Mouse (Mus musculus) embryonic fibroblast, embryonic 13.5 days (primary cell): ENCODE results near the gene Adap1. TPM values are rescaled to one million over a fixed set of nuclear protein-coding genes. Genes with fewer than 3 reads are reported as not detected.

Experiments
- H3K27ac ChIP-seq: 2 replicates; pipeline ENCODE4 v1.5.1; 2012; ENCODE audit warnings: low read length, control low read depth, inconsistent platforms; ENCODE audit not compliant: insufficient read depth
- H3K4me1 ChIP-seq: 2 replicates; pipeline ENCODE4 v1.6.1; 2011; ENCODE audit warnings: low read length; ENCODE audit not compliant: control insufficient read depth, insufficient read depth
- H3K4me3 ChIP-seq: 2 replicates; pipeline ENCODE4 v1.5.1; 2011; ENCODE audit warnings: mild to moderate bottlenecking, control low read depth, low read length; ENCODE audit not compliant: insufficient read depth
- CTCF ChIP-seq: IDR thresholded peaks from 2 replicates; pipeline ENCODE4 v1.5.1; 2011; ENCODE audit warnings: mild to moderate bottlenecking, control low read depth, low read length, moderate library complexity, borderline replicate concordance; ENCODE audit not compliant: insufficient read depth
- POLR2A ChIP-seq: IDR thresholded peaks from 2 replicates; pipeline ENCODE4 v1.6.1; 2011; ENCODE audit warnings: low read depth, mild to moderate bottlenecking, control low read depth, low read length, moderate library complexity
- polyA plus RNA-seq: library from polyadenylated mRNA; stranded (reverse); fragments of >200 nt; gene quantifications from 2 replicates; pipeline ENCODE4 v1.2.4, GENCODE M21; 2011; ENCODE audit warnings: low read depth; ENCODE audit not compliant: missing spikeins, insufficient read length

Adap1 gene
- polyA plus RNA-seq, 1 experiment: 0.54 TPM

GRCm38 (mm10) chr5:139287787-139288186, 37.6 kb downstream of the Adap1 start:
- TF ChIP-seq POLR2A (no peak), CTCF (no peak)
- no peak overlapping the region for H3K27ac ChIP-seq
- H3K4me1 ChIP-seq: no peaks in the 10 kb centered on the region
- no peak overlapping the region for H3K4me3 ChIP-seq

- no peaks in the 10 kb centered on the region for H3K4me1 ChIP-seq
- no peak for TF ChIP-seq POLR2A
- H3K4me3 ChIP-seq: no peak overlapping the region
- no peak overlapping the region for H3K27ac ChIP-seq
These were observed 38.3 kb downstream of the Adap1 start for GRCm38 (mm10) chr5:139287099-139287498.

GRCm38 (mm10) chr5:139286142-139286941, 39.1 kb downstream of the Adap1 start:
- Histone ChIP-seq H3K4me1 (no peaks in the 10 kb centered on the region), H3K4me3 (no peak overlapping the region), H3K27ac (no peak overlapping the region)
- TF ChIP-seq POLR2A (no peak), CTCF (no peak)

DNA sequence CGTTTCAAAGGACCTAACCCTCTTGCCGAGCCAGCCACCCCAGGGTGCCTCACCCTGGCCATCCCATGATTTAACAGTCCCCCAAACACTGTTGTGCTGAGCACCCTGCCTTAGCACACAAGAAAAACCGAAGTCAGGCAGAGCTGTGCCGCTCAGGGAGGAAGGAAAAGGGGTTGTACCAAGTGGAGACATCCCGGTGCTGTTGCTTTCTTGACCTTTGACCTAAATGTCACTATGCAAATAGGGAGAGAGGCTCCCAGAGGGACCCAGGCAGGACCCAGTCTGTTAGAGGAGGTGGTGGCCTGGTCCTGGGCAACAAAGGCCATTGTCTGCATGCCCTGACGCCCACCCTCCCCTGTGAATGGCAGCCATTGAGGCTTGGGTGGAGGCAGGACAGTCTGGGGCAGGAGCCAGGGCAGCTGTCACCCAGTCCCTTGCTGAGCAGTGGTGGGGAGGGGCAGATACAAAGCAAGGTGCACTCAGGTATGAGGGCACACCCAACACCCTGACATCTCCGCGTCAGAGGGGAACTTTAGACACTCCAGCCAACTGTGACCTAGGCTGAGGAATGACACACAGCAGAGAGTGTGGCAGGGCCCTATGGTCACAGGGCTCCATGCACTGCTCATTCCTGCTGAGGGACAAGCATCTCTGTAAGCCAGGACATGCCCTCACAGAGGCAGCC, 39.9 kb downstream of the Adap1 start:
- Histone ChIP-seq H3K27ac (no peak overlapping the region), H3K4me3 (no peak overlapping the region), H3K4me1 (no peaks in the 10 kb centered on the region)
- TF ChIP-seq POLR2A (no peak), CTCF (no peak)

DNA sequence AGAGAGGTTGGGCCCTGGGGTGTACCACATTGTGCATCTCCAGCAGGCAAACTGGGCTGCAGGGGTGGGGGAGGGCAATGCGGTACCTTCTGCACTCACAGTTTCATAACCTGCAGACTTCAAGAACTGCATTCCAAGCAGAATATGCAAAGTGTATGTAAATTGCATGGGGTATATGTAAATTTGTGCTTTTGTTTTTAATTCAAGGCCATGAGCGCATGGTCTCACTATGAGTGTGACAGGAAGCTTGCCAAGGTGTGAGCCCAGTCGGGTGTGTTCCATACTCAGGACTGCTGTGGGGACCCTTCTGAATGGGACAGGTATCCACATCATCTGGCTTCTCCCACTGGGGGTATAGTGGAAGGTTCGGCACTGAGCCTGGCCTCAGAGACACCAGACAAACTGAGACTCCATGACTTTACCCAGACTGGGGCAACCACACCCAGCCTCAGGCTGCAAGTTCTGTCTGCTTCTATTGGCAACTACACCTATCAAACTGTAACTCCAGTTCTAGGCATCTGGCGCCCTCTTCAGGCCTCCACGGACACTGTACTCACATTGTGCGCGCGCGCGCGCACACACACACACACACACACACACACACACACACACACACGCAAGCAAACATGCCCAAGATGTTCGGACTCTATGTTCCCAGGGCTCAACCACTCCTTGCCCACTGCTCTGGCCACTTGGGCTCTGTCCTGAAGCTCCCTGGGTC, 41.8 kb downstream of the Adap1 start:
- Histone ChIP-seq H3K4me3 (no peak overlapping the region), H3K27ac (no peak overlapping the region), H3K4me1 (no peaks in the 10 kb centered on the region)
- TF ChIP-seq CTCF (no peak), POLR2A (no peak)

- H3K27ac ChIP-seq: no peak overlapping the region
- no peak overlapping the region for H3K4me3 ChIP-seq
- TF ChIP-seq POLR2A: no peak
- TF ChIP-seq CTCF: peak; percentile 95
- H3K4me1 ChIP-seq: no peaks in the 10 kb centered on the region
These were observed 43.2 kb downstream of the Adap1 start for GRCm38 (mm10) chr5:139282191-139282590.

DNA sequence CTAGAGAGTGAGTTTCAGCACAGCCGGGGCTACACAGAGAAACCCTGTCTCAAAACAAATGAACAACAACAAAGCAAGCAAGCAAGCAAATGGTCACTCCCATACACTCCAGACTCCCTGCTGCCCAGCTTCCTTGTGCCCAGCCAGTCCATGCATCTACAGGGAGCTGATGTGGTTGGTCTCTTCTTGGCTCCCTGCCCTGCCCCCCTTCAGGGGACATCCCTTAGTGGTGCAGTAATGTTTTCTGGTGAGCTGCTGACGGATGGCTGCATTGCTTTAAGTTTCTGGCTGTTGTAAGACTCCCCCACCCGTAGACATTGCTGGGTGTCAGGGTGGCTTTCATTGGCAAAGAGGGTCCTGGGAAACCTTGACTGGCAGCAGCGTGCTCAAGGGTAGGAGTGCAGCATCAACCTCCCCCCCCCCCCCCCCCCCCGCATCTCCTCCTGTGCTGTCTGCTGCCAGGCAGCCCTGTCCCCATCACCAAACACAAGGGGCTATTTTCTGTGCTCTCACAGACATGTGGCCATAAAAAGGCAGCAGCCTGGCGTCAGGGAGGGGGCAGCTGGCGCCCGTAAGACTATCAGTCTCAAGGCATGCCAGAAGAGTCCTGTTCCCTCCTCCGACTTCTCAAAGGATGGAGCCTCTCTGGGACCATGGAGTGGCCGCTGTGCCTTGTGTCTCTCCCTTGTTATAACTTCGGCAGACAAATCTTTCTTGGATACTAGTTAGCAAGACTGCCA, 43.9 kb downstream of the Adap1 start:
- Histone ChIP-seq H3K4me1 (no peaks in the 10 kb centered on the region), H3K27ac (no peak overlapping the region), H3K4me3 (no peak overlapping the region)
- no peak for TF ChIP-seq CTCF

GRCm38 (mm10) chr5:139277287-139277686, 48.1 kb downstream of the Adap1 start:
- TF ChIP-seq POLR2A: no peak
- no peak for TF ChIP-seq CTCF

GRCm38 (mm10) chr5:139271994-139272554, 53.3 kb downstream of the Adap1 start:
- H3K4me3 ChIP-seq: no peak overlapping the region
- TF ChIP-seq CTCF (no peak), POLR2A (no peak)
- peaks cover 4% of the 10 kb centered on the region; the same call in 1 of the 2 replicates for H3K4me1 ChIP-seq
- no peak overlapping the region for H3K27ac ChIP-seq

More at GRCm38 (mm10) chr5:139277287-139277686, 48.1 kb downstream of the Adap1 start:
- no peak overlapping the region for H3K27ac ChIP-seq
- H3K4me3 ChIP-seq: no peak overlapping the region
- no peaks in the 10 kb centered on the region for H3K4me1 ChIP-seq
